ENCODE assay signal across 12 mouse cellular contexts in the genomic region with DNA sequence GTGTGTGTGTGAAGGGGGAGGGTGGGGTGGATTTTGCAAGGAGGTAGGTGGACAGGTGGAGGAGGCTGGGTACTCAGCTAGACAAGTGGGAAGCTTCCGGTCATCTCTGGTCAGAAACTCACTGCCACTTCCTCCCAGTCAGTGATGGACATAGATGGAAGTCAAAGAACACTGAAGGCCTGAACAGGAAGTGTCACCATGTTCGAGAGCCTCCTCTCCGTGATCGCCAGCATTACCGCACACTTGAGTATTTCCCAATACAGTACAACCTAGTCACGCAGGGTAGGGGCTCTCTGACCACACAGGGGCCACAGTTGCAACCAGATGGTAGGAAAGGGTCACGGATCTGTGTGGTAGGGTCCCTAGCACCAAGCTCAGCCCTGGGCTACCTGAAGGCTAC.
DNase-seq lines count a peak whose midpoint lies in the region; ATAC-seq and TF ChIP-seq lines count a peak whose summit lies in the region.
"Had no signal": no experiment of that assay in that cellular context is flagged by ENCODE, and none has a peak within 500 bp of the region (broad histone marks: within the 10 kb centered on the region; RNA-seq: fewer than 3 reads in every experiment).

No protein-coding gene starts in this region.

- H3K9me3 ChIP-seq in heart, embryonic 14.5 days (ENCODE audit: control insufficient read depth, low read length): no peaks in the 10 kb centered on the region
- H3K9me3 ChIP-seq in heart, embryonic 10.5 days: no peaks in the 10 kb centered on the region
- no peaks in the 10 kb centered on the region for H3K9me3 ChIP-seq in liver, postnatal 0 days (ENCODE audit: low read length)
- H3K9me3 ChIP-seq in liver, embryonic 12.5 days (replicated peaks): no peaks in the 10 kb centered on the region
- H3K9me3 ChIP-seq in megakaryocyte, embryonic 14.5 days: no peaks in the 10 kb centered on the region
- H3K9me3 ChIP-seq: G1E; midbrain, embryonic 12.5 days had no signal

- no peak overlapping the region for H3K27ac ChIP-seq in heart, embryonic 14.5 days (replicated peaks in 1 of 2; ENCODE audit: control insufficient read depth in 1 of 2, insufficient read depth in 1 of 2, low read depth in 2 of 2, low read length in 2 of 2)
- H3K27ac ChIP-seq in heart, embryonic 10.5 days: no peak overlapping the region; the same call in 1 of the 2 replicates
- peak overlapping the region; percentile 70; the same call in 1 of the 2 replicates for H3K27ac ChIP-seq in liver, postnatal 0 days (ENCODE audit: low read depth)
- no peak overlapping the region for H3K27ac ChIP-seq in liver, embryonic 12.5 days
- H3K27ac ChIP-seq: left cerebral cortex, adult 2 months; midbrain, embryonic 12.5 days had no signal

- TF ChIP-seq EP300 in liver, postnatal 0 days (IDR thresholded peaks at IDR 0.05; ENCODE audit: low read depth): no peak

- H3K4me2 ChIP-seq in heart, embryonic 14.5 days (ENCODE audit: low read length): no peak overlapping the region
- no peak overlapping the region for H3K4me2 ChIP-seq in liver, postnatal 0 days (ENCODE audit: low read depth, low read length)
- no peak overlapping the region for H3K4me2 ChIP-seq in liver, embryonic 12.5 days
- H3K4me2 ChIP-seq: midbrain, embryonic 12.5 days had no signal

- DNase-seq in heart, embryonic 10.5 days (ENCODE audit: low spot score): no peak
- DNase-seq in liver, postnatal 0 days: no peak
- DNase-seq in thymus, postnatal 0 days (ENCODE audit: low spot score): no peak
- DNase-seq: thymus, postnatal 36 days had no signal

- peaks cover 15 to 20% of the 10 kb centered on the region in 2 experiments for H3K4me1 ChIP-seq in heart, embryonic 14.5 days (ENCODE audit: control insufficient read depth in 2 of 2, insufficient read depth in 2 of 2, low read length in 2 of 2)
- H3K4me1 ChIP-seq in heart, embryonic 10.5 days: peaks cover 26% of the 10 kb centered on the region
- H3K4me1 ChIP-seq in liver, postnatal 0 days (ENCODE audit: insufficient read depth): peaks cover 4% of the 10 kb centered on the region; the same call in 1 of the 2 replicates
- peaks cover 14% of the 10 kb centered on the region; the same call in 1 of the 2 replicates for H3K4me1 ChIP-seq in liver, embryonic 12.5 days
- peaks cover 9% of the 10 kb centered on the region for H3K4me1 ChIP-seq in megakaryocyte, embryonic 14.5 days

- ATAC-seq in heart, embryonic 14.5 days (ENCODE audit: insufficient number of reproducible peaks, insufficient read depth, low FRiP score, low read depth): peak; percentile 8; the same call in 1 of the 2 replicates
- no peak for ATAC-seq in liver, postnatal 0 days
- ATAC-seq in liver, embryonic 12.5 days: no peak
- peak; percentile 81 for ATAC-seq in granulocyte monocyte progenitor cell, adult 5-6 weeks (replicated peaks; ENCODE audit: poor library complexity, severe bottlenecking)
- ATAC-seq: inflammation-experienced regulatory T-cells, adult 6 months had no signal

- no peak for TF ChIP-seq CTCF in liver, postnatal 0 days (IDR thresholded peaks at IDR 0.05; ENCODE audit: low read depth)

- H3K27me3 ChIP-seq in heart, embryonic 14.5 days (ENCODE audit: control insufficient read depth, insufficient read depth, low read length): no peaks in the 10 kb centered on the region
- peaks cover 19% of the 10 kb centered on the region for H3K27me3 ChIP-seq in heart, embryonic 10.5 days (ENCODE audit: insufficient read depth, poor library complexity, severe bottlenecking)
- no peaks in the 10 kb centered on the region for H3K27me3 ChIP-seq in liver, postnatal 0 days (ENCODE audit: insufficient read depth, low read length)
- no peaks in the 10 kb centered on the region; the same call in 1 of the 2 replicates for H3K27me3 ChIP-seq in liver, embryonic 12.5 days (replicated peaks)
- peaks cover 49% of the 10 kb centered on the region for H3K27me3 ChIP-seq in megakaryocyte, embryonic 14.5 days (replicated peaks)

- H3K36me3 ChIP-seq in heart, embryonic 14.5 days (ENCODE audit: control insufficient read depth, insufficient read depth, low read length): no peaks in the 10 kb centered on the region
- H3K36me3 ChIP-seq in heart, embryonic 10.5 days: no peaks in the 10 kb centered on the region
- H3K36me3 ChIP-seq in liver, postnatal 0 days (replicated peaks; ENCODE audit: insufficient read depth, low read length): no peaks in the 10 kb centered on the region
- H3K36me3 ChIP-seq in liver, embryonic 12.5 days: no peaks in the 10 kb centered on the region
- no peaks in the 10 kb centered on the region for H3K36me3 ChIP-seq in megakaryocyte, embryonic 14.5 days (replicated peaks; ENCODE audit: low read length)
- H3K36me3 ChIP-seq: G1E; midbrain, embryonic 12.5 days had no signal

- no peak overlapping the region for H3K9ac ChIP-seq in heart, embryonic 14.5 days (ENCODE audit: low read length)
- H3K9ac ChIP-seq in liver, postnatal 0 days (replicated peaks): no peak overlapping the region
- no peak overlapping the region for H3K9ac ChIP-seq in liver, embryonic 12.5 days
- H3K9ac ChIP-seq: midbrain, embryonic 12.5 days had no signal

- no peak overlapping the region for H3K4me3 ChIP-seq in heart, embryonic 14.5 days (ENCODE audit: control insufficient read depth in 1 of 2, insufficient read depth in 1 of 2, low read depth in 1 of 2, low read length in 2 of 2)
- no peak overlapping the region for H3K4me3 ChIP-seq in heart, embryonic 10.5 days
- H3K4me3 ChIP-seq in liver, postnatal 0 days (ENCODE audit: low read depth, low read length): no peak overlapping the region
- no peak overlapping the region for H3K4me3 ChIP-seq in liver, embryonic 12.5 days
- peak overlapping the region; percentile 11 for H3K4me3 ChIP-seq in megakaryocyte, embryonic 14.5 days (replicated peaks)
- H3K4me3 ChIP-seq: left cerebral cortex, adult 2 months; midbrain, embryonic 12.5 days had no signal

- 87% methylated on average over 7 of the region's 7 CpGs for WGBS in heart, embryonic 14.5 days
- 92% methylated on average over 7 of the region's 7 CpGs for WGBS in heart, embryonic 10.5 days
- WGBS in liver, postnatal 0 days (ENCODE audit: insufficient replicate concordance): 50% methylated on average over 7 of the region's 7 CpGs
- 48% methylated on average over 7 of the region's 7 CpGs for WGBS in liver, embryonic 12.5 days (ENCODE audit: insufficient replicate concordance)

Comparison
In these comparisons a context has a peak if more than half of its experiments do, and no peak if none do; other contexts are left out.
1. ATAC-seq: peak in heart, embryonic 14.5 days (single experiment) and granulocyte monocyte progenitor cell, adult 5-6 weeks (single experiment); none in liver, postnatal 0 days (single experiment) and liver, embryonic 12.5 days (single experiment).